Mouse (Mus musculus): Measurements from ENCODE around the gene Foxn4. TPM values are rescaled to one million over a fixed set of nuclear protein-coding genes. Genes with fewer than 3 reads are reported as not detected.

Gene Foxn4
- polyA plus RNA-seq, 1 experiment = not detected

DNA sequence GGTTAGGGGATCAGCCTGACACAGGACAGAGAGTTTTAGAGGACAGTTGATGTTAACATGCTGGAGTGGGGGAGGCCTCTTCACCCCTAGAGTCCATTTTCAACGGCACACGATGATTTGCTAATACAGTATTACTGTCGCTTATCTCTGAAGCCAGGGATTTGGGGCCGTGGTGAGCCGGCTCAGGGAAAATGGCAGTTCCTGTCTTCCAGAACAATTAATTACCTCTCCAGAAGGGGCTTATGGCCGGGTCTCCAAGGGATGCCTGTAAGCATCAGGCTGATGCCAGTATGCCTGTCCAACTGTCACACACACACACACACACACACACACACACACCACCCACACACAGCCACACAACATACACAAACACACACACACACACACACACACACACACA, 8.7 kb upstream of the Foxn4 start:
- Histone ChIP-seq H3K4me3 (ENCODE audit: insufficient read depth, low read length) (no peak overlapping the region), H3K27ac (ENCODE audit: insufficient read depth, low read depth, low read length) (no peak overlapping the region), H3K4me1 (ENCODE audit: control insufficient read depth, insufficient read depth, low read length) (no peaks in the 10 kb centered on the region)
- TF ChIP-seq POLR2A (IDR thresholded peaks at IDR 0.05; ENCODE audit: borderline replicate concordance, low read depth, low read length) (no peak), CTCF (IDR thresholded peaks at IDR 0.05; ENCODE audit: low read depth, low read length) (no peak)

DNA sequence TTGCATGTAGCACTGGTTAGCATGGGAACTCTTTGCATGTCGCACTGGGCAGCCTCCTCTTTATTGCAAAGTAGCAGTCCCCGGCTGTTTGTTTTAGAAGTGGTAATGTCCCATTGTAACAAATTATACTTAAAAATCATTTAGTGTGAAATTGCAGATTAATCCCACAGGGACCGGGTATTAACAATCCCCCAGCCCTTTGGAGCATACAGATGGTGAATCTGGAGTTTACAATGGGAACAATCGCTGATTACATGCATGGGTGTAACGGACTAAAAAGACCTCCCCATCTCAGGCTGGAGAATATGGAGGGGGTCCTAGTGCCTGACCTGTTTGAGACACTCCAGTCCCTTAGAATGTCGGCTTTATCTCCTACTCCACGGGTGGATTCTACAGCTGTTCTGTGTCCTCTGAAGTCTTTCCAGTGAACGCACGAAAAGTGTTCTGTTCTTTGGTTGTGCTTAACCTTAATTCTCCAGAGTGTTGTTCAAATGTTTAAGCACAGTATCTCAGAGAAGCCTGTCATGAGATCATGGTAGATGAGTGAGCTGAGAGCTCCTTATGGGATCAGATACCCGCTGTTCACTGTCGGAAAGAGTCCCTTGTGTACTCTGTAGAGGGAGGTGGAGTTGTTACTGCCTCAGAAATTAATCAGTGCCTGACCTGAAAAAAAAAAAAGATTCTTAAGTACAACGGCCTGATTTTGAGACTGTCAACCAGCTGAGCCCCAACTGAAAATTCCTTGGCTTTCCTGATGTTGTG, 6.0 kb upstream of the Foxn4 start:
- H3K4me1 ChIP-seq (ENCODE audit: control insufficient read depth, insufficient read depth, low read length) = no peaks in the 10 kb centered on the region
- TF ChIP-seq POLR2A (IDR thresholded peaks at IDR 0.05; ENCODE audit: borderline replicate concordance, low read depth, low read length) = no peak
- no peak for TF ChIP-seq CTCF (IDR thresholded peaks at IDR 0.05; ENCODE audit: low read depth, low read length)
- H3K27ac ChIP-seq (ENCODE audit: insufficient read depth, low read depth, low read length) = no peak overlapping the region
- H3K4me3 ChIP-seq (ENCODE audit: insufficient read depth, low read length) = no peak overlapping the region

DNA sequence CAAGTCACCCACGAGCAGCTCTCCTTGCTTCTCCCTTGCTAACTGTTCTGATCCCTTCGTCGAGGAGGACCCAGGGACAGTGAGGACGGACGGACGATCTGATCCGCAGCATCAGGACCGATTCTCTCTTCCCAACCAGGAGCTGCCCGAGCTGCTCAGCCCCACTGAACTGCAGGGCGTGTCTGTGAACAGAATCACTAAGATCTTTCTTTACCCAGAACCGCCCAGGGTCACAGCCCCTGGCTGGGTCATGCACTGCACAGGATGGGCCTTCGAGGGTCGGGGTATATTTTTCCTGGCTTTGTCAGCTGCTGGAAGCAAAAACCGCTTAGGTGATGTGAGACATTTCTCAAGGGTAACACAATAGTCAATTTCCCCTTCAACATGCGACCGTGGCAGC, 2.4 kb upstream of the Foxn4 start:
- Histone ChIP-seq H3K4me1 (ENCODE audit: control insufficient read depth, insufficient read depth, low read length) (no peaks in the 10 kb centered on the region), H3K4me3 (ENCODE audit: insufficient read depth, low read length) (no peak overlapping the region), H3K27ac (ENCODE audit: insufficient read depth, low read depth, low read length) (no peak overlapping the region)
- TF ChIP-seq CTCF (IDR thresholded peaks at IDR 0.05; ENCODE audit: low read depth, low read length) (no peak), POLR2A (IDR thresholded peaks at IDR 0.05; ENCODE audit: borderline replicate concordance, low read depth, low read length) (no peak)

DNA sequence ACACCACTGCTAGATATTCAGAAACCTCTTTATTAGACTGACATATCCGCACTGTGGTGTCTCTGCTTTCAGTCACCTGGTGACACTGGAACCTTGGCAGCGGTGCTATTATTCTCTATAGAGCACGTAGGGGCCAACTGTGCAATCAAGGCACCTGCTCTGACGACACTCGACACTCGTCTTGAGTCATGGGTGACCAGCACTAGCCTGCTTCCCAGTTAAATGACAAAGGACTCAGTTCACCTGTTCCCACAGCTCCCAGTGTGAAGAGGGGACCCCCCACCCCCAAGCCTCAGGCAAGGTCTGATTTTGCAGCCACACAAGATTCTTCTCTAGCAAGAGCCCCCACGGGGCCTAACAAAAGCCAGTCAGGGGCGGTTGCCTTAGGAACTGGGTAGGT, 1.7 kb upstream of the Foxn4 start:
- H3K27ac ChIP-seq (ENCODE audit: insufficient read depth, low read depth, low read length) = no peak overlapping the region
- no peak overlapping the region for H3K4me3 ChIP-seq (ENCODE audit: insufficient read depth, low read length)
- TF ChIP-seq CTCF (IDR thresholded peaks at IDR 0.05; ENCODE audit: low read depth, low read length) (no peak), POLR2A (IDR thresholded peaks at IDR 0.05; ENCODE audit: borderline replicate concordance, low read depth, low read length) (no peak)
- H3K4me1 ChIP-seq (ENCODE audit: control insufficient read depth, insufficient read depth, low read length) = no peaks in the 10 kb centered on the region

DNA sequence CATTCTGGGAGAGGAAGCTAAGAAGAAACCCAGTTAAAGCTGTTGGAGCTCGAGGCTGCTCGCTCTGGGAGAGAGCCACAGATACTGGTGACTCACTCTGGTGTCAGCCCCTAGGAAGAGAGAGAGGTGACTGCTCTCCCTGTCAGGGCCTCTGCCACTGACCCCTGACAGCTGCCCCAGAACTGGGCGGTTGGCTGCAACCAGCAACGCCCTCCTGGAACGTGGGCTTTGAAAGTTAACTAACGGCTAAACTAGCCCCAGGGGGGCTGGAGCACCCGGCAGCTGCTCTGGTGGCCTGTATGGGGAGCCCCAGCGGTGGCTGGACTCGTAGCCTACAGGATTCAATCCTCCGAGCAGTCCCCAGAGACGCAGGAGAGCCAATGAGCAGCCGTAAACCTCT, 3.6 kb downstream of the Foxn4 start:
- Histone ChIP-seq H3K27ac (ENCODE audit: insufficient read depth, low read depth, low read length) (no peak overlapping the region), H3K4me1 (ENCODE audit: control insufficient read depth, insufficient read depth, low read length) (no peaks in the 10 kb centered on the region), H3K4me3 (ENCODE audit: insufficient read depth, low read length) (no peak overlapping the region)
- TF ChIP-seq POLR2A (IDR thresholded peaks at IDR 0.05; ENCODE audit: borderline replicate concordance, low read depth, low read length) = no peak
- TF ChIP-seq CTCF (IDR thresholded peaks at IDR 0.05; ENCODE audit: low read depth, low read length) = no peak

DNA sequence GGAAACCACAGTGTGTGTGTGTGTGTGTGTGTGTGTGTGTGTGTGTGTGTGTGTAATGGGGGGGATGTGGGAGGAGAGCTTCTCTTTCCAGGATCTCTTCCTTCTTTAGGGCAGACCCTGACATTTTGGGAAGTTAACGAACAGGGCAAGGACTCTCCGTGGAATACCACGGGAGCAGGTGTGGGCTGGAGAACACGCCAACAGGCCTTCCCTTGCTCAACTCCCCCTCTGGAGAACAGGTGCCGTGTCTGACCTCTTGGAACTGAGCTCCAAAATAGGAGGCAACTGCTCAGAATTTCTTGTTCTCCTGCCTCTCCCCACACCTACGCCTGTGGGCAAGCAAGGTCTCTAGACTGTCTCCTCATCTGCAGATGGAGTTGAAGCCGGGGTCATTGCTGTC, 4.1 kb downstream of the Foxn4 start:
- no peak overlapping the region for H3K4me3 ChIP-seq (ENCODE audit: insufficient read depth, low read length)
- no peaks in the 10 kb centered on the region for H3K4me1 ChIP-seq (ENCODE audit: control insufficient read depth, insufficient read depth, low read length)
- no peak for TF ChIP-seq CTCF (IDR thresholded peaks at IDR 0.05; ENCODE audit: low read depth, low read length)
- no peak for TF ChIP-seq POLR2A (IDR thresholded peaks at IDR 0.05; ENCODE audit: borderline replicate concordance, low read depth, low read length)
- H3K27ac ChIP-seq (ENCODE audit: insufficient read depth, low read depth, low read length) = no peak overlapping the region

DNA sequence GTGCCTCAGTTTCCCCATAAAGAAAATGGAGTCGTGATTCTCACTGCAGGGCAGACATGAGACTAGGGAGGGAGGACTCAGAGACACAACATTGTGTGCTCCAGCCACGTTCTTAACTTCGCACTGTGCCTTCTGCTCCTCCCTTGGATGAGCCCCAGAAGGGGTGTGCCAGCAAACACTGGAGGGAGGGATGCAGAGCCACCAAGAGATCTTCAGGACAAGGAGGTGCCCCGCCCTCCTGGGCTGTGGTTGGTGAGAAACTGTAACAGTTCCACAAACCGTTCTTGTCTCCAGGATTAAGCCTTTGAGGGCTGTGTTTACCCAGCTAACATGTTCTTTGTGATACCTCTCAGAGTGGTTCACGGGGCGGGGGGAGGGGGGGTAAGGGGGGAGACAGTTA, 5.0 kb downstream of the Foxn4 start:
- H3K4me1 ChIP-seq (ENCODE audit: control insufficient read depth, insufficient read depth, low read length) = no peaks in the 10 kb centered on the region
- H3K4me3 ChIP-seq (ENCODE audit: insufficient read depth, low read length) = no peak overlapping the region
- H3K27ac ChIP-seq (ENCODE audit: insufficient read depth, low read depth, low read length) = no peak overlapping the region
- TF ChIP-seq POLR2A (IDR thresholded peaks at IDR 0.05; ENCODE audit: borderline replicate concordance, low read depth, low read length) (no peak), CTCF (IDR thresholded peaks at IDR 0.05; ENCODE audit: low read depth, low read length) (no peak)

DNA sequence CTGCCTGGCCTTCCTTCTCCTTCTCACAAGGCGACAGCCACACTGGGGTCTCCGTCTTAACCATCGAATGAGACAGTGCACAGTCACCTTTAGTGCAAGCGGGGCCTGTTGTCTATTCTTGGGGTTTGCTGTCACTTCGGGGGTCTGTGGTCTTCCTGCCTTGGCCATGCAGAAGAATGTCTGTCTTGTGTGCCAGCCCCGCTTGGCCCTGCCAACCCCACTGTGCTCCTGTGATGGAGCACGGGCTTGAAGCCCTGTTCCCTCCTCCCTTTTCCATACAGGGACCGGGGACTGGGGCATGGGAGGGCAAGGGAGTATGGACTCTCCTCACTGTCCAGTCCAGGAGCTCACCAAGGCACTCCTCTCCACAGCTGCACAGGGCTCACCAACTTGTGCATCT, 8.8 kb downstream of the Foxn4 start:
- Histone ChIP-seq H3K27ac (ENCODE audit: insufficient read depth, low read depth, low read length) (no peak overlapping the region), H3K4me1 (ENCODE audit: control insufficient read depth, insufficient read depth, low read length) (no peaks in the 10 kb centered on the region), H3K4me3 (ENCODE audit: insufficient read depth, low read length) (no peak overlapping the region)
- TF ChIP-seq CTCF (IDR thresholded peaks at IDR 0.05; ENCODE audit: low read depth, low read length) (no peak), POLR2A (IDR thresholded peaks at IDR 0.05; ENCODE audit: borderline replicate concordance, low read depth, low read length) (no peak)

DNA sequence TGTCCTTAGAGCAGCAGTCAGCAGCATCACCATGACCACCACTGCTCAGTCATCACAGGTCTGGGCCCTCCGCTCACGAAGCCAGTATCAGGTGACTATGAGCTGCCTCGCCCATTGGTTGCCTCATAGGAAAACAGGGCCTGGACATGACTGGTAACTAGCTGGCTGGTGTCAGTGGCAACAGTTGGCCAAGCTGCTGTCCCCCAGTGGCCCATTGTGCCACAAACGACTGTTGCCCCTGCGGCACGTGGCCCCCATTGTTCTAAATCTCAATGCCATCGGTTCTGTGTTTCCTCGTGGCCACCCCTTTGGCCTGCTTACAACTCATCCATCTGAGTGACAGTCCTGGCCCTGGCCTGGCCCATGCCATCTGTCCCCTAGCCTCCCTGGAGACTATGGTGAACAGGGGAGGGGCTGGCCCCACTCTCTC, 9.6 kb downstream of the Foxn4 start:
- TF ChIP-seq CTCF (IDR thresholded peaks at IDR 0.05; ENCODE audit: low read depth, low read length) = no peak
- TF ChIP-seq POLR2A (IDR thresholded peaks at IDR 0.05; ENCODE audit: borderline replicate concordance, low read depth, low read length) = no peak
- Histone ChIP-seq H3K4me1 (ENCODE audit: control insufficient read depth, insufficient read depth, low read length) (no peaks in the 10 kb centered on the region), H3K27ac (ENCODE audit: insufficient read depth, low read depth, low read length) (no peak overlapping the region), H3K4me3 (ENCODE audit: insufficient read depth, low read length) (no peak overlapping the region)

DNA sequence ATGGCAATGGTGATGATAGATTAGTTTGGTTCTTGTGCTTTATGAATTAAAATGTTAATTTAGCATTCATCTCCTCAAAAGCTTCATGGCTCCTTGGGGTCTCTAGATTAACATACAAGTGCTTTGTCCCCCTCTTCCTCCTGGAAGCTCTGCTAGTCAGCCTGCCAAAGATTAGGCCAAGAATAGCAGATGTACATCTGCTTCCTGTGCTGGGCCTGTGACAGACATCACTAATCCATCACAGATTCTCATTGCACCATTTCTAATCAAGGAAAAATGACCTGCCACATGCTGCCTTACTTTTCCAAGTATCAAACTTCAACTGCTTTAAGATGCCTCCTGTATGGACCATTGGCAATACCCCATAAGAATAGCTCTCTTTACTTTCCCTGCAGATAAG, 12.1 kb downstream of the Foxn4 start:
- TF ChIP-seq POLR2A (IDR thresholded peaks at IDR 0.05; ENCODE audit: borderline replicate concordance, low read depth, low read length) (no peak), CTCF (IDR thresholded peaks at IDR 0.05; ENCODE audit: low read depth, low read length) (no peak)
- Histone ChIP-seq H3K27ac (ENCODE audit: insufficient read depth, low read depth, low read length) (no peak overlapping the region), H3K4me3 (ENCODE audit: insufficient read depth, low read length) (no peak overlapping the region), H3K4me1 (ENCODE audit: control insufficient read depth, insufficient read depth, low read length) (no peaks in the 10 kb centered on the region)

Data from bone marrow macrophage, adult 2 months (primary cell).